Mouse (Mus musculus): ENCODE results near the gene Tspan14. TPM values are rescaled to one million over a fixed set of nuclear protein-coding genes. Genes with fewer than 3 reads are reported as not detected.

Tspan14 gene
- total RNA-seq, 2 experiments from 2014 or later, result 50.2 to 52.1 TPM

- DNase-seq (ENCODE audit: extremely low spot score in 1 of 2, low spot score in 2 of 2), result no peak
Measured at GRCm38 (mm10) chr14:40968051-40968450, 1.4 kb upstream of the Tspan14 start.

GRCm38 (mm10) chr14:40967598-40967900 lies 942 bp upstream of the Tspan14 start:
- no peak for TF ChIP-seq CTCF (IDR thresholded peaks at IDR 0.05)
- DNase-seq (ENCODE audit: extremely low spot score in 1 of 2, low spot score in 2 of 2), result no peak
- intact Hi-C loops (cut with DNase I), result loop anchor here (2.0 kb wide), 1 partner anchor 51 kb away; no protein-coding TSS in a partner anchor
- H3K27ac ChIP-seq, result peak overlapping the region; percentile 91
- H3K4me3 ChIP-seq, result peak overlapping the region; percentile 72

More at GRCm38 (mm10) chr14:40968051-40968450, 1.4 kb upstream of the Tspan14 start:
- no peak for TF ChIP-seq CTCF (IDR thresholded peaks at IDR 0.05)
- H3K4me3 ChIP-seq, result no peak overlapping the region
- H3K27ac ChIP-seq, result peak overlapping the region; percentile 91
- intact Hi-C loops (cut with DNase I), result no loop called here

GRCm38 (mm10) chr14:40966862-40967597 lies 423 bp upstream of the Tspan14 start:
- peak overlapping the region; percentile 72 for H3K4me3 ChIP-seq
- no peak for TF ChIP-seq CTCF (IDR thresholded peaks at IDR 0.05)
- peak overlapping the region; percentile 91 for H3K27ac ChIP-seq
- peak; percentile 92 to 96 for DNase-seq (ENCODE audit: extremely low spot score in 1 of 2, low spot score in 2 of 2)
- intact Hi-C loops (cut with DNase I), result loop anchor here (2.0 kb wide), 1 partner anchor 50 kb away; no protein-coding TSS in a partner anchor

GRCm38 (mm10) chr14:40965507-40966356 lies 875 bp downstream of the Tspan14 start:
- no peak for TF ChIP-seq CTCF (IDR thresholded peaks at IDR 0.05)
- intact Hi-C loops (cut with DNase I), result loop anchor here (2.0 kb wide), 1 partner anchor 49 kb away; no protein-coding TSS in a partner anchor
- DNase-seq (ENCODE audit: extremely low spot score in 1 of 2, low spot score in 2 of 2), result no peak
- Histone ChIP-seq H3K4me3 (peak overlapping the region; percentile 72), H3K27ac (peak overlapping the region; percentile 86)

GRCm38 (mm10) chr14:40964881-40965280 lies 1.7 kb downstream of the Tspan14 start:
- Histone ChIP-seq H3K4me3 (peak overlapping the region; percentile 72), H3K27ac (peak overlapping the region; percentile 86)
- DNase-seq (ENCODE audit: extremely low spot score in 1 of 2, low spot score in 2 of 2), result no peak
- intact Hi-C loops (cut with DNase I), result no loop called here
- TF ChIP-seq CTCF (IDR thresholded peaks at IDR 0.05), result no peak

GRCm38 (mm10) chr14:40964214-40964610 lies 2.4 kb downstream of the Tspan14 start:
- peak overlapping the region; percentile 72; the same call in 1 of the 2 replicates for H3K4me3 ChIP-seq
- intact Hi-C loops (cut with DNase I), result no loop called here
- TF ChIP-seq CTCF (IDR thresholded peaks at IDR 0.05), result no peak
- no peak for DNase-seq (ENCODE audit: extremely low spot score in 1 of 2, low spot score in 2 of 2)
- H3K27ac ChIP-seq, result peak overlapping the region; percentile 86; the same call in 1 of the 2 replicates

GRCm38 (mm10) chr14:40963501-40964213 lies 3.0 kb downstream of the Tspan14 start:
- DNase-seq (ENCODE audit: extremely low spot score in 1 of 2, low spot score in 2 of 2), result no peak
- Histone ChIP-seq H3K4me3 (no peak overlapping the region), H3K27ac (peak overlapping the region; percentile 32)
- intact Hi-C loops (cut with DNase I), result no loop called here
- no peak for TF ChIP-seq CTCF (IDR thresholded peaks at IDR 0.05)

GRCm38 (mm10) chr14:40962365-40963290 lies 4.0 kb downstream of the Tspan14 start:
- TF ChIP-seq CTCF (IDR thresholded peaks at IDR 0.05), result no peak

GRCm38 (mm10) chr14:40960237-40960636 lies 6.4 kb downstream of the Tspan14 start:
- DNase-seq (ENCODE audit: extremely low spot score in 1 of 2, low spot score in 2 of 2), result no peak
- Histone ChIP-seq H3K27ac (peak overlapping the region; percentile 52; the same call in 1 of the 2 replicates), H3K4me3 (no peak overlapping the region)
- TF ChIP-seq CTCF (IDR thresholded peaks at IDR 0.05), result no peak
- intact Hi-C loops (cut with DNase I), result no loop called here

More at GRCm38 (mm10) chr14:40962365-40963290, 4.0 kb downstream of the Tspan14 start:
- H3K4me3 ChIP-seq, result no peak overlapping the region
- DNase-seq (ENCODE audit: extremely low spot score in 1 of 2, low spot score in 2 of 2), result peak in 1 of 2 experiments; percentile 19
- intact Hi-C loops (cut with DNase I), result no loop called here
- H3K27ac ChIP-seq, result peak overlapping the region; percentile 9

- intact Hi-C loops (cut with DNase I), result no loop called here
- H3K27ac ChIP-seq, result peak overlapping the region; percentile 95; the same call in 1 of the 2 replicates
- no peak for TF ChIP-seq CTCF (IDR thresholded peaks at IDR 0.05)
- no peak for DNase-seq (ENCODE audit: extremely low spot score in 1 of 2, low spot score in 2 of 2)
- no peak overlapping the region for H3K4me3 ChIP-seq
Measured at GRCm38 (mm10) chr14:40959586-40959985, 7.0 kb downstream of the Tspan14 start.

Measured in left cerebral cortex, adult 2 months (tissue).